Mouse (Mus musculus): ENCODE measurements around the gene Zbtb45.

Zbtb45 gene

DNA sequence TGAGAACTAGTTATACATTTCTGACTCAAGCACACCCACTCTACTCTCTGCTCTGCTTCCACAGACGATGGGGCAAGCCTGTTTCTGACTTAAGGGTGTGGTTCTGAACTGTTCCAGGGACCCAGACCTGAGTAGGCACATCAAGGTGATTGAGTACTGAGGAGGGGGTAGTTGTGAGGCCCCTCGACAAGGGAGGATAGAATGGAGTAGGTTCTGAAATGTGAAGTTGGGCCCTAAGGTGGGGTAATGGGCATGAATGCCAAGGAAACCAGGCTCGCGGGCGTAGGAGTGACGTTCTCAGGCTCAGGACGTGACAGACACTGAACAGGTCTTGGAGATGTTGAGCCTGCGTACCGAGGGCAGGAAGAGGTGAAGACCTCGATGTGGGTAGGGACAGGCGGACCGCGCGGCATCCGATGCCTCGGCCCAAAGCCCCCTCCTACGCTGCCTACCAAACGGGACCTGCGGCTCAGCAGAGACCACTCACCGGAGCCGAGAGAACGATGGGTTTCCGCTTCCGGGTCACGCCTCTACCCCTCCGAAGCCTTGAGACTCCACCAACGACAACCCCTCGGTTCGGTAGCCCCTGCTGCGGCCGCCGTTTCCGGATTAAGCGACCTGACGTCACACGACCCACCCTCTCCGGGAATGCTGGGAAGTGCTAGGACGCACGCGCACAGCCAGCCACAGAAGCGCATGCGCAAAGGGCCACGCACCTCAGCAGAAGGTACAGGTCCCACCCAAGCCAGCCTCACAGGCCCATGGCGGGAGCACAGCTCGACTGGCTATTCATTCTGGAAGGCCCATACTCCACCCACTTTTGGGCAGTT is 24.5 kb upstream of the Zbtb45 start, which contains the start of gene Chmp2a:
Gene Chmp2a (minus strand): TSS at position 660 of the 830 bp plus-strand sequence.
- under 1% methylated on average over 45 of the region's 45 CpGs for WGBS

DNA sequence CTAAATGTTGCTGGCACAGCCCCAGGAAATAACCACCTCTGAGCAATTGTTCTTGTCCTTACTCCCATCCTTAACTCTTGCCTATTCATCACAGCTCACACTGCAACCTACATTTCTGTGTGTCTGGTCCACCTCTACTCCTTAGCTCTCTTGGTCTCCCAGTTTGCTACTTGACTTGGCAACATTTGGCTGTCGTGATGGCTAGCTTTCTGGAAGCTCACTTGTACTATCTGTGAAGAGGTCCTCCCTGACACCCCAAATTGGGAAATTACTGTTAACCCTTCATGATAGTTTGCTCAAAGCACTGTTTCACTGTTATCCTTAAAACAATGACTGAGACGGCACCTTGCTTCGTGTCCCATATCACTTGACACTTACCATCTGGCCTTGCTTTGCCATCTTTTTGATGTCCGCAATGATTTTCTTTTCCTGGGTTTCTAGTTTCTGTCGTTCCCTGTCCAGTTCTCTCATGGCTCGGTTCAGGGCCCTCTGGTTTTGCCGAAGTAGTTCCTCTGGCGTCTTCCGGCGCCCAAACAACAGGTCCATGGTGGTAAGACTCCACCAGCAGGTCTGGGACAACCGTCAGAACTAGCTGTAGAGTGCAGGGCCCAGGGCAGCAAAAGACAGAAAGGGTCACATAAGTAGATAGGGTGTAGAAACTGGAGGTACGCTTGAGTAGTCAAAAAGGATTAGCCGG is 23.8 kb upstream of the Zbtb45 start:
- WGBS: 31% methylated on average over 13 of the region's 13 CpGs

DNA sequence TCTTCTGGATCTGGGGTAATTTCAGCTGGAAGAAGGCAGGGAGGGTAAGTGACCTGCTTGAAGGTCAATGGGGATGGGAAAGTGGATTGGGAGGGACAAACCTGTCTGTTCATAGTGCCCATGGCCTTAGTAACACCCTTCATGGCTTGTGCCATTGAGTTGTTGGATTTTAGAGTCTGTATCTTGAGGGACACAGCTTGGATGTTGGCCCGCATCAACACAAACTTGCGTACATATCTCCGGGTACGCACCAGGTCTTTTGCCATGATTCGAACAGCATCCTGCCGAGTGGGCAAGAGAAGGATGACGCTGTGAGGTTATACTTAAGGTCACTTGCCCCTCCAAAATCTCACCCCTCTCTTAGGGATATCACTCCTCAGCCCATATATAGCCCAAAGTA is 22.7 kb upstream of the Zbtb45 start:
- 84% methylated on average over 7 of the region's 7 CpGs for WGBS

DNA sequence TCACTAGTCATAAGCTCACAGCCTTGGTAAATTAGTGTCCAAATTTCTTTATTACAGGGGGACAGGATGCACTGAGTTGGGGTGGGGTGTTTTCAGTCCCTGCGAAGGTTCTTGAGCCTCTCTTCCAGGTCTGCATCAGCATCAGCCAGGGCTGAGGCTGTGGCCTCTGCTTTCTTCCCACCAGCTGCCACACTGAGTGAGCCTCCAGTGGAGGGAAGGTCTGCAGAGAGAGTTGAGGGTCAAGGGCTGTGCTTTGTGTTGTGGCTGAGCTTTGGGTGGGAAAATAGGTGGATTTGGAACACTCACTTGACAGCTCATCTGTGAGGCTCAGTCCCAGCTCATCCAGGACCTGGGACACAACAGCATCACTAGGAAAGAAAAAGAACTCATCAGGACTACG is 22.1 kb upstream of the Zbtb45 start:
- WGBS: 83% methylated on average over 2 of the region's 2 CpGs

DNA sequence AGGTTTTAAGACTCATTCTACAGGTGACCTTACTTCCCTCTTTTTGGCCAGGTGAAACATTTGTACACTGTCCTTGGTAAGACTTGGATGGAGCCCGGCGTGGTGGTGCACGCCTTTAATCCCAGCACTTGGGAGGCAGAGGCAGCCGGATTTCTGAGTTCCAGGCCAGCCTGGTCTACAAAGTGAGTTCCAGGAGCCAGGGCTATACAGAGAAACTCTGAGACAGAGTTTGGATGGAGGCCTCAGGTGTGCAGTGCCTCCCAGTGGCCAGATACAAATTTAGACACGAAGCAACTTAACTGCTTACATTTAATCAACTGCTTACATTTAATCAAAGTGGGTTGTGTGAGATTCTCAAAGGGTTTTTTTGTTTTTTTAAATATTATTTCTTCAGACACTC is 21.2 kb upstream of the Zbtb45 start:
- 58% methylated on average over 5 of the region's 5 CpGs for WGBS

DNA sequence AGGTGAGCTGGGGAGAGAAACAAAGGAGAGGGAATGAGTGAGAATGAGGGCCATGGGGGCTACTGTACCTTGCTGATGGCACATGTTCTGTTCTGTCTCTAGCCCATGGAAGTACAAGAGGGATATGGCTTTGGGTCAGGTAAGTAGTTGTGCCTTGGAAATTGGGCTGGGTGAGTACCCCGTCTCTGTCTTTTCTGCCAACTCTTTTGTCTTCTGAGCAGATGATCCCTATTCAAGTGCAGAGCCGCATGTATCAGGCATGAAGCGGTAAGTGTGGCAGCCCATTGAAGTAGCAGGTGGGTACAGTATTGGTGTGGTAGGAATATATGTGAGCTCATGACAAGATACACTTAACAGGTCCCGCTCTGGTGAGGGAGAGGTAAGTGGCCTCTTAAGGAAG is 19.2 kb upstream of the Zbtb45 start:
- 78% methylated on average over 4 of the region's 4 CpGs for WGBS

DNA sequence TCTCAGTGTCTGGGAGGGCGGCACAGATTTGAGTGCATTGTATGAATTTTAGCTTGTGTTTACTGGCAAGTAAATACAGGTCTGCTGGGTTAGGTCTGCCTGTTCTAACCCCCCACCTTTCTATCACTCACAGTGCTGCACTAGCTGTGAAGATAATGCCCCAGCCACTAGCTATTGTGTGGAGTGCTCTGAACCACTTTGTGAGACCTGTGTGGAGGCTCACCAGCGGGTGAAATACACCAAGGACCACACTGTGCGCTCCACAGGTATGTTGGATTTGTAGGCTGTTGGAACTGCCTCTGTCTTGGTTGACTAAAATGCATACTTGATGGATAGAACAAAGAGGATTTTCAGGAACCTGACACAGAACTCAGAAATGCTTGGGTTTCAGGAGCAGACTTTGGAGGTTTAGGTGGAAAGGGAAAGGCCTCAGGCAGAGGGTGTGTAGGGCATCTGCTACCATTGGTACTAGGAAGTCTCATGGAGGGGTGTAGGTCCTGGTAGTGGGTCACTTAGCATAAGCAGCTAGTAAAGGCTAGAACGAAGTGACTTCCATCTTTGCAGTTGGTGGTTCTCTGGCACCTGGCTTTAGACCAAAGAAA is 15.8 kb upstream of the Zbtb45 start:
- 25% methylated on average over 4 of the region's 4 CpGs for WGBS

DNA sequence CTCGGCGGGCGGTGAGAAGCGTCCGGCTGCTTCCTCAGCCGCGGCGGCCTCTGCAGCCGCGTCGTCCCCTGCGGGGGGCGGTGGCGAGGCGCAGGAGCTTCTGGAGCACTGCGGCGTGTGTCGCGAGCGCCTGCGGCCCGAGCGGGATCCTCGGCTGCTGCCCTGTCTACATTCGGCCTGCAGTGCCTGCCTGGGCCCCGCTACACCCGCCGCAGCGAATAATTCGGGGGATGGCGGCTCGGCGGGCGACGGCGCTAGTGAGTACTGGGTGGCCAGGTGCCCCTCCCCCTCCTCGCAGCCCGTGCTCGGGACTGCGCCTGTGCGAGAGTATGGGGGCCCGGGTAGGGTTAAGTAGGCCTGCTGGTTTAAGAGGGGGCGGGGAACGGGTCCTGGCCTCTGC is 15.0 kb upstream of the Zbtb45 start:
- WGBS: under 1% methylated on average over 42 of the region's 44 CpGs

DNA sequence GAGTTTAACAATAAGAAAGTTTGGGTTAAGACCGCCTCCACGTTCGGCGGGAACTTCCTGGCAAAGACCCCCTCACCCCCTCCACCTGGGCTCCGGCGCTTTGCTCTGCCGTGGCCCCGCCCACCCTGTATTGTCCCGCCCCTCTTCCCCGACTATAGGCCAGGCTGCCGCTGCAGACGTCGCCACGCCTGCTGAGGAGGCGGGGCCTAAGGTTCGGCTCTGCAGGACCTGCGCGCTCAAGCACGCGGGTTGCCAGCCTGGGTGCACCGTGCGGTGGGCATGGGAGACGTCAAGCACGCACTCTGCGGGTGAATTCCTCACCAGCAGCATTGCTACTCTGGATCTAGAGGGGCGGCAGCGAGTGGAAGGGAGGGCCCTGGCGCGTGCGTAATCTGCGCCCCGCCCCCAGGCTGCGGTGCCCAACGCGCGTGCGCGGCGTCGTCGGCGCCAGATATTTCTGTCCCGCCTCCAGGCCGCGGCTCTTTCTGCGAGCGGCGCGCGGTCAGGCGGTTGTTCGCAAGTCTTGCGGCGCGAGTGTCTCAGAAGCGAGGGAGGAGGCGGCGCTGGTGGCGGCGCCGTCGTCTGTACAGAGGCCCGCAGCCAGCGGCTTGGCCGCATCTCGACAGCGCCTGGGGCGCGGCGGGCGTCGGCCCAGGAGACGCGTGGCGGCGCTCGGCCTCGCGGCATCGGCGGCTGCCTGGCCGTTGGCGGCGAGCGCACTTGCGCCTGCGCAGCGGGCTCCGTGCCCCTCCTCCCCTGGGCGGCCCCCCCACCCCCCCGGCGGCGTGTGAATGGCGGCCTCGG is 14.3 kb upstream of the Zbtb45 start:
- WGBS: under 1% methylated on average over 92 of the region's 95 CpGs

DNA sequence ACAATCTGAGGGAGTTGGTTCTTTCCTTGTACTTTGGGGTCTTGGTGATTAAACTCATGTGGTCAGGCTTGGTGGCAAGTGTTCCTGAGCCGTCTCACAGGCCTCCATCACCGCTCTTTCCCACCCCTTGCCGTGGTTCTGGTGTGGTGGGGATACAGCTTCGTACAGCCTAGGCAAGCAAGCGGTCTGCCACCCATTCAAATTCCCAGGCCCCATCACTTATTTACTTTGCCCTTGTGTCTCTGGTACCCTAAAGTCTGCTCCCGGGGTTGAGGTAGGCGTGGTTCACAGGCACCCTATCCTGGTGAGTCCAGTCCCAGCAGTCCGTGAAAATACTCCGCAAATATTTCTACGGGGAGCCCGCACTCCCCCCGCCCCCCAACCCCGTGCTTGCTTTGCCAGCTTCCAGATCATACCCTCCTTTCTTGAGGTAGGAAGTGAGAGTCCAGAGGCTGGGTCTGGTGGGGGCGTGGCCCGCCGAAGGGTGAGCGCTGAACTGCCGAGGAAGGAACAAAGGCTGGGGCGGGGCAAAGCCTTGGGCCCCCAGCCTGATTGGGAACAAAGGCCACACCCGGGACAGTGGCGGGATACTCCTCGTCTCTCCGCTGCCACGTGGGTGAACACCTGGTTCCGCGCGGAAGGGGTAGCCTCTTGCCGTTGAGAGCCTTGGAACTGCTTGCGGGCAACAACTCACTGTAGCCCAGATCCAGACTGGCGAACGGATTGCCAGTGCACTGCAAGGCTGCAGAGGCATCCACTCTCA is 13.1 kb upstream of the Zbtb45 start:
- WGBS: 6% methylated on average over 31 of the region's 31 CpGs

DNA sequence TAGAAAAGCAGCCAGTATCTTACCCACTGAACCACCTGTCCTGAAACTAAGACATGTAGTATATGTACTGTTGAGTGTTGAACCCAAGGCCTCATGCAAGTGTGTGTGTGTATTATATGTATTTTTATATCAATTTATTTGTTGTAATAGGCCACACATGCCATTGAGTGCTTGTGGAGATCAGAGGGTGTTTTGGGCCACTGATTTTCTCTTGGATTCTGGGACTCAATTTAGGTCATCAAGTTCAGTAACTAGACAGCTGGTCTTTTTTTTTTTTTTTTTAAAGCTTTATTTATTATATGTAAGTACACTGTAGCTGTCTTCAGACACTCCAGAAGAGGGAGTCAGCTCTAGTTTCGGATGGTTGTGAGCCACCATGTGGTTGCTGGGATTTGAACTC is 5.4 kb upstream of the Zbtb45 start:
- 86% methylated on average over 1 of the region's 1 CpGs for WGBS

DNA sequence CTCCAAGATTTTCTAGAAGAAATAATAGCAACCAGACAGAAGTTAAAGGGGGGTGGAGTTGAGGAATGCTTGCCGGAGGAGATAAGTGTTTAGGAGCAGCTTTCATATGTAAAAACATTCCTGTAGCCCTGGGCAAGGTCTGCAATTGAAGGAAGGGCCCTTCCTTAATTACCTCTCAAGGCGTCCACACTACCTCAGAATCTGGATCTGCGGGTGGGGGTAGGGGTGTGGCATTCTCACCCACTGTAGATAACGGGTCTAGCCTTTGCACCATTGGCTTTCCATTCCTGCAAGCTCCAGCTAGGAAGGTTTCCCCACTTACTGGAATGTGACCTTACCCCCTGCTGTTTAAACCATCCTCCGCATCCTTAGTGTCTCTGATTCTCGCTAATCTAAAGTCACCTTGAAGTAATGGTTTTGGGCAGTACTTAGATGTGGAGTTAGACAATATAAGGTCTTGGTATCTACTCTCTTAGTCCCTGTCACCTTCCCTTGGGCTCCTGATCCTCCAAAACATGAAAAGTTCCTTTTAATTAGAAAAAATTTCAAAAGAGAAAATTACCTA is 4.5 kb upstream of the Zbtb45 start:
- 54% methylated on average over 6 of the region's 6 CpGs for WGBS

DNA sequence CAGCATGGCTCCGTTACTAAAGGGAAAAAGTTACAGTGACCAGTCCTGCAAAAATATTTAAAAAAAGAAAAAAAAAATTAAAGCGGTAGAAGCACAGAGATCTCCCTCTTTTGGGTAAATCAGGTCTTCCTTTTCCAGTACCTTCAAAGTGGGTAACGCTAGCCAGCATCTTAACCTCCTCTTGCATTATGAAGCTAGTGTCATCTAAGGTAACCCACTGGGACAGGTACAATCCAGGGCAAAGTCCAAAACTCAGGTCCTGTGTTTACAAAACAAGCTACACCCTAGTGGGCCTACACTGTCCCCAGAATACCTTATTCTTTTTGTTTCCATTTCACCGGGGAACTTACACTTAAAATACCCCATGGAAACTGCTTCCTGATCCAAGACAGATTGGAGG is 3.8 kb upstream of the Zbtb45 start:
- 76% methylated on average over 4 of the region's 4 CpGs for WGBS

DNA sequence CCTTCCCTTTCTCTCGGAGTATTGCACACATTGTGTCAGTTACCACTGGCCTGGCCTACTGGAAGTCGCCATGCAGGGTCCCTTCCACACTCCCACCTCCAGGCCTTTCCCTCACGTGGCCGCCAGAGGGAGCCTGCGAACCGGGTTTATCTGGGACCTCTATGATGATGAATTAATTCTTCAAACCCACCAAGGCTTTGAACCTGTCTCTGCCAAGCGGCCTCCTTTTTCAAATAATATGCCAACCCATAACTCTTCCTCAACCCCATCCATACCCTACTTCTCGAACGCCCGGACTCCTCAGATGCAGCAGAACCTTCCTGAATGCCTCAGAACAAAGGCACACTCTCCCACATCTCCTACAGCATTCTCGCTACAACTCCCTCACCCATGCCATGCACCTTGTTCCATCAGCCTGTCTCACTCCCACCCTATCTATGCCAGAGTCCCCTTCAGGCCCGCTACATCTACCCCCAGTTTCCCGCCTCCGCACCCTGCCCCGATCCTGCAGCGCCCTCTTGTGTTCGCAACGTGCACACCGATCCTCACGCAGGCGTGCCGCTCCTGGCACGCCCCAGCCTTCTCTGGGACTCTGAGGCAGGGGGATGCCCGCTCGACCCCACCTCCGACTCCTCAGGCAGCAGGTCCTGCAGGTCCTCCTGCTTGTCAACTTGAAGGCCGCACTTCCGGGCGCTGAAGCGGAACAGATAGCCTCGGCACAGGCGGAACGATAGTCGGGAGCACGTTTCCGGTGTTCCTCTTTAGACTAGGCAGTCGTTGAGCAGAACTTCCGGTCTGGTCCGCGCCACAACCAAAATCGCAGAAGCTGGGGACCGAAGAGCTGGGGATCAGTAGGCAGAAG is 460 bp downstream of the Zbtb45 start:
- under 1% methylated on average over 42 of the region's 42 CpGs for WGBS

DNA sequence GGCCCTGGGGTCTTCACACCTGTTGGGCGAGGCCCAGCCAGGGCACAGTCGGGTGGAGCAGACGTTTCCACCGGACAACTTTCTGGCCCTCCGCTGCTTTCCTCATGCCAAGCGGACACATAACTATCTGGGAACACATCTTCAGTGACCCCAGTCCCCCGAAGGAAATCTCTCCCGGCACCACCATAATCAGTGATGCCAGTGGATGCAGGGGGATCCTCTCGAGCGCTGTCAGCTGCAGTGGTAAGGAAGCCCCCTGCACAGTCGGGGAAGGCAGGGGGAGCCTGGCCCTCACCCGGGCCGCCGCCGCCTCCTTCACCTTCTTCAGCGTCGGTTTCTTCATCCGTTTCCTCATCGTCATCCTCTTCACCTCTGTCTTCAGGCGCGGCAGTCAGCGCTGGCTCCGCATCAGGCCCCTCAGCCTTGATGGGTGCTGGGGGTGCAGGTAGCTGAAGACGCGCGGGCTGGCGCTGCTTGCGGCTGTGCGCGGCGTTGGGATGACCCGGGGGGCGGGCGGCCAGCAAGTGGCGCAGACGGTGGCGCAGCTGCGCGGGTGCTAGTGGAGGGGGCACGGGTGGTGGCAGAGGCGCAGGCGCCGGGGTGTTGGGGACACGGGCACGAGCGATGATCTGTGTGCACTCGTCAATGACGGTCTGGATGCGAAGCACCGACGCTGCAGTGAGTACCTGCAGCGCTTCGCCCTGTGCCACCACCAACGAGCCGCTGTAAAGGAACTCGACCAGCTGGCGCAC is 2.3 kb downstream of the Zbtb45 start:
- 61% methylated on average over 57 of the region's 57 CpGs for WGBS

DNA sequence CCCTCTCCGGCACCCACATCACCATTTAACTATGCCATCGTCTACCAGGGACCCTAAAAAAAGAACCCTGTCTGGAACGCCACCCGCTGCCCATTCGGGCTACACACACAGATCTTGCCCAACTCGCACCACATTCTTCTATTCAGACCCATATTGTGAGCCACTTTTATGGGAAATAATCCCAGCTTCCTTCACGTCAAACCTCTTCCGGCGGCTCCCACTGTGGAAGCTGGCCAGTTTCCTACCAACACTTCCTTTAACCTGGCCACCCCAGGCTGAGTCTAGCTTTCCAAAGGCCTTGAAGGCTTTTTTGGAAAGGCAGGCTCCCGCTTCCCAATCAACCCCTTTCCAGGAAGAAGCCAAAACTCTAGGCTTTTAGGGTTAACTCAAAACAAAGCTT is 3.3 kb downstream of the Zbtb45 start:
- 73% methylated on average over 10 of the region's 10 CpGs for WGBS

DNA sequence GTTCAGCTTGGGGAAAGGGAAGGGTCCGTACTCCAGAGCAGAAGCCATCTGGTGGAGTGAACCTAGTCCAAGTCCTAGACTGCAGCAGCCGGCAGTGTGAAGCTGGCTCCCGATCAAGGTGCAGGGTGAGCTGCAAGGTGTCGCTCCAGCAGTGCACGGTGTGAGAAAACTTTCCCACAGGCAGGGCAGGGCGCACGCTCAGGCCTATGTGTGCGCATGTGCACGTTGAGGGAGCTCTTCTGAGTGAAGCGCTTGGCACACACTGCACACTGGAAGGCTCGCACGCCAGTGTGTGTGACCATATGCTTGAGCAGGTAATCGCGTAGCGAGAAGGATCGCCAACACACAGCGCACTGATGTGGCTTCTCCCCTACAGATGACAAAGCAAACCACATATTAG is 3.8 kb downstream of the Zbtb45 start:
- 70% methylated on average over 17 of the region's 17 CpGs for WGBS

DNA sequence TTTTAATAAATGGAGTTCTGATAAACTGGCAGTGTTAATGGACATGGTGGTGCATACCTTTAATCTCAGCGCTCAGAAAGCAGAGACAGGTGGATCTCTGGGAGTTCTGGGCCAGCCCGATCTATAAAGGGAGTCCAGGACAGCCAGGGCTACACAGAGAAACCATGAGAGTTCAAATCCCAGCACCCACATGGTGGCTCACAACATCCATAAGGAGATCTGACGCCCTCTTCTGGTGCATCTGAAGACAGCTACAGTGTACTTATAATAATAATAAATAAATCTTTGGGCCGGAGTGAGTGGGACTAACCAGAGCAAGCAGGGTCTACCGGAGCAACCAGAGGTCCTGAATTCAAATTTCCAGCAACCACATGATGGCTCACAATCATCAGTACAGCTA is 6.5 kb downstream of the Zbtb45 start:
- 78% methylated on average over 5 of the region's 5 CpGs for WGBS

DNA sequence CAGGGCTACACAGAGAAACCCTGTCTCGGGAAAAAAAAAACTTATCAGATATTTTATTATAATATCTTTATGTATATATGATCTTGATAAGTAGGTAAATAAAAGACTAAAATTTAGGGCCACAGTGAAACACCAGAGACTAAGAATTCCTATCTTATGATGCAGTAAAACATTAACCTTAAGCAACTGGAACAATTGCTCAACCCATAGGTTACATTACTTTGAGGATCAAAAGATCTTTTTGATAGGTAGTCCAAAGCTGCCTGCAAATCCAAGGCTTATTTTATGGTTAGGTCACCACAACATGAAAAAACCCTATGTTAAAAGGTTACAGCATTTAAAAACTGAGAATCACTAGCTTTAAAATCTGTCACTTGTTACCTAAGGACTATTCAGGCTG is 8.2 kb downstream of the Zbtb45 start:
- 89% methylated on average over 1 of the region's 1 CpGs for WGBS
